In genomic region chr3:147196626-147197025, GRCm38 (mm10) we compare ENCODE assay signal across 11 mouse cellular contexts.
"Had no signal": no experiment of that assay in that cellular context is flagged by ENCODE, and none has a peak within 500 bp of the region (broad histone marks: within the 10 kb centered on the region; RNA-seq: fewer than 3 reads in every experiment).

No protein-coding gene starts in this region.

- H3K27me3 ChIP-seq: kidney, embryonic 15.5 days; limb, embryonic 12.5 days; limb, embryonic 15.5 days had no signal

- H3K4me3 ChIP-seq: kidney, embryonic 15.5 days; limb, embryonic 12.5 days; limb, embryonic 15.5 days had no signal

- H3K4me1 ChIP-seq: kidney, embryonic 15.5 days; limb, embryonic 15.5 days had no signal

- H3K9me3 ChIP-seq: kidney, embryonic 15.5 days; limb, embryonic 12.5 days; limb, embryonic 15.5 days had no signal

- H3K36me3 ChIP-seq: kidney, embryonic 15.5 days; limb, embryonic 12.5 days; limb, embryonic 15.5 days had no signal

- H3K27ac ChIP-seq: kidney, embryonic 15.5 days; limb, embryonic 12.5 days; limb, embryonic 15.5 days; liver, embryonic 14.5 days had no signal

- DNase-seq: kidney, postnatal 10 days; left cerebral cortex, postnatal 4 days; liver, postnatal 0 days; lung, embryonic 14.5 days; lung, postnatal 4 days; thymus, adult 18-20 months; thymus, postnatal 36 days had no signal
